Mouse (Mus musculus): ENCODE measurements around the gene Pgr15l. TPM values are rescaled to one million over a fixed set of nuclear protein-coding genes. Genes with fewer than 3 reads are reported as not detected.

Pgr15l gene
- 0.14 and 0.17 TPM in 2 replicates for polyA plus RNA-seq (2015; fragmentation: Nextera tagmentation; extraction: Ambion mirVana)

DNA sequence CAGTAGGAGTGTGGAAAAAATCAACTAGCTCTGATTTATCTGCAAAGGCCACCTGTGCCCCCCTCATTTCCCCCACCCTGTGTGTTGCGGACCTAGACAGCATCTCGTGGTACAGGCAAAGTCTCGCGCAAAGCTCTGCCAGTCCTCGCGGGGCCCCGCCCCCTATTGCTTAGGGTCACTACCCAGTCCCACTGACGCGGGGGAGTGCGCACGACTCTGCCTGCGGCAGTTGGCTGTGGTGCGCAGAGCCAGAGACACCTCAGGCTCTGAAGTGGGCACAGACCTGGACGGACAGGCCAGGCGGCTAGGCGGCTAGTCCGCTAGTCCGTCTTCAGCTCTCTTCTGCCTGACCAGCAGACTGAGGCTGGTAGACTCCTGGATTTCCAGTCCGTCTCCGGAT is at the start of gene Pgr15l:
Pgr15l (plus strand) TSS at position 228 of the 400 bp plus-strand sequence.
- ATAC-seq (ENCODE audit: low FRiP score, low read depth) = peak; percentile 45; the same call in 1 of the 2 replicates
- H3K4me3 ChIP-seq = peak within 1 kb of the TSS; percentile 21

GRCm38 (mm10) chrX:97027540-97027939 is 44.9 kb upstream of the Pgr15l start:
- H3K27me3 ChIP-seq = no peaks in the 10 kb centered on the region
- no peaks in the 10 kb centered on the region for H3K36me3 ChIP-seq
- H3K9ac ChIP-seq = no peak overlapping the region
- no peak overlapping the region for H3K27ac ChIP-seq (replicated peaks)
- no peak overlapping the region for H3K4me2 ChIP-seq
- ATAC-seq (ENCODE audit: low FRiP score, low read depth) = no peak
- H3K4me3 ChIP-seq = no peak overlapping the region
- H3K4me1 ChIP-seq (replicated peaks) = no peaks in the 10 kb centered on the region
- no peaks in the 10 kb centered on the region for H3K9me3 ChIP-seq

More for the DNA sequence above, at the start of gene Pgr15l:
- Histone ChIP-seq H3K9me3 (no peaks in the 10 kb centered on the region), H3K36me3 (no peaks in the 10 kb centered on the region), H3K4me2 (peak within 1 kb of the TSS; percentile 53), H3K4me1 (replicated peaks) (0 out of 2 replicates have a peak, but pooled peaks cover 3% of the 10 kb centered on the region), H3K9ac (no peak within 1 kb of the TSS), H3K27ac (replicated peaks) (no peak within 1 kb of the TSS), H3K27me3 (peaks cover 5% of the 10 kb centered on the region; the same call in 1 of the 2 replicates)
- WGBS = 28% methylated on average over 20 of the region's 20 CpGs

DNA sequence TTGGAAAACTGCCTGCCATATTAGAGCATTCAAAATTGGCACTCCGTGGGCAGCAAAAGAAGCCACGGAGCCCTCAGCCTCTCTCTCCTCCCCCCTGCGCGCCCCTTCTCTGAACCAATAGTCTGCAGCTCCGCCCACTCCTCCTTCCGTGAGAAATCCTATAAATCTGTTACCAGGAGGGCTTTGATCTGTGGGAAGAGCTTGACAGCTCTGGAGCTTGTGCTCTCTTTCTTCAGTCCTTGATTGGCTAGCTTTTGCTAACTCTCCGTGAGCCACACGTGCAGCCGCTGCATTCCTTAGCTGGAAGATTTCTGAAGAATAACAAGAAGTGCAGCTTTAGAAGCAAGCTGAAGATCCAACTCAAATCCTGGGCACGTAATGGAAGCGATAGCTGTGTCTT is 2.6 kb upstream of the Pgr15l start:
- 15% methylated on average over 11 of the region's 11 CpGs for WGBS

More for the DNA sequence above, 2.6 kb upstream of the Pgr15l start:
- Histone ChIP-seq H3K27ac (replicated peaks) (no peak overlapping the region), H3K4me2 (peak overlapping the region; percentile 42), H3K27me3 (peaks cover 5% of the 10 kb centered on the region; the same call in 1 of the 2 replicates), H3K4me3 (0 out of 2 replicates have a peak overlapping the region, but pooled peaks have one; percentile 6), H3K9ac (no peak overlapping the region), H3K9me3 (no peaks in the 10 kb centered on the region), H3K36me3 (no peaks in the 10 kb centered on the region), H3K4me1 (replicated peaks) (0 out of 2 replicates have a peak, but pooled peaks cover 3% of the 10 kb centered on the region)
- ATAC-seq (ENCODE audit: low FRiP score, low read depth) = peak; percentile 86; the same call in 1 of the 2 replicates
